Mouse (Mus musculus) cortical plate, adult 2 months (tissue): ENCODE data around the gene Card9.

Source experiments
- CTCF ChIP-seq: fragments of 200-500 bp; IDR thresholded peaks from 2 replicates; pipeline ENCODE4 v1.5.1; 2011; ENCODE audit warnings: mild to moderate bottlenecking, control low read depth, low read length; ENCODE audit not compliant: insufficient read depth; ENCODE audit errors: extremely low read depth
- POLR2A ChIP-seq: fragments of 200-500 bp; IDR thresholded peaks from 2 replicates; pipeline ENCODE4 v1.6.1; 2011; ENCODE audit warnings: mild to moderate bottlenecking, low read length, control low read depth; ENCODE audit not compliant: insufficient read depth; ENCODE audit errors: extremely low read depth

DNA sequence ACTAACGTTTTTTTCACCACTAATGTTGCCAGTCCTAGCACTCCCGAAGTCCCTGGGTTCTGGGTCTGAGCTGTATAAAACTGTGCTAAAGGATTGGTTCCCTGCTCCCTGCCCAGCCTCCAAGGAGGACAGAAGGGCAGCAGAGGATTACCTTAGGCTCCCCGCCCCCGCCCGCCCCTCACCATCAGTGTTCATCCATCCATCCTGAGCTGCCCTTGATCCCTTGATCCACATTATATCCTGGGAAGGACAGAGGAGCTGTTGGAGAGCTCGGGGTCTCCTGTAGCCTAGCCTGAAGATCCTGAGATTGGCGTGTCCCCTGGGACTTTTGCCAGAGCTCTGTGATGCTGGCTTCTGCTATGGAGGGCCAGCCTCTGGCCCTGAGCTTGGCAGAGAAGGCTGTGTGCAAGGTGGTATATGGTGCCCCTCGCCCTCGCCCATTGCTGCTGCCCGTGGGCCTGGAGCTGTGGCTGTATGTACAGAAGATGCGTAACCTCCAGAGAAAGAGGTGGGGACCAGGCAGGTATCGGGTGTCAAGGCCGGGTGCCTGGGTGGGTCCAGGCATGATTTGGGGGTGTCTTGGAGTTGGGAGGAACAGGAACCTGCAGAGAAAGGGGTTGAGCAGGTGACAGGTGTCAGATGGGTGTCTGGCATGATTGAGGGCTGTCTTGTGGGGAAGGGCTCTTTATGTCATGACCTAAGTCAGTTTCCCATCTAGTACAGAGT lies 41.0 kb downstream of the Card9 start:
- TF ChIP-seq CTCF: no peak
- no peak for TF ChIP-seq POLR2A
